Mouse (Mus musculus) heart, postnatal 0 days (tissue): ENCODE measurements around the gene 4930544D05Rik.

Experiments
- CTCF ChIP-seq: IDR thresholded peaks from 2 replicates; pipeline ENCODE4 v1.5.1; 2016; ENCODE audit warnings: antibody characterized with exemption, control low read depth, low read depth
- EP300 ChIP-seq: IDR thresholded peaks from 2 replicates; pipeline ENCODE4 v1.6.1; 2016; ENCODE audit warnings: antibody characterized with exemption, low read depth

GRCm38 (mm10) chr11:70621972-70622814 lies 6.5 kb downstream of the 4930544D05Rik start:
- TF ChIP-seq CTCF (no peak), EP300 (no peak)
